Mouse (Mus musculus): ENCODE measurements around the gene Nmral1. TPM values are rescaled to one million over a fixed set of nuclear protein-coding genes. Genes with fewer than 3 reads are reported as not detected.
"Not testable (repeated sequence)": the region's sequence is repeated elsewhere in the genome, so short reads cannot be mapped to it uniquely, and the experiment has no call there.

The Nmral1 gene
- polyA plus RNA-seq, 1 experiment from 2014 or later: 103 TPM

DNA sequence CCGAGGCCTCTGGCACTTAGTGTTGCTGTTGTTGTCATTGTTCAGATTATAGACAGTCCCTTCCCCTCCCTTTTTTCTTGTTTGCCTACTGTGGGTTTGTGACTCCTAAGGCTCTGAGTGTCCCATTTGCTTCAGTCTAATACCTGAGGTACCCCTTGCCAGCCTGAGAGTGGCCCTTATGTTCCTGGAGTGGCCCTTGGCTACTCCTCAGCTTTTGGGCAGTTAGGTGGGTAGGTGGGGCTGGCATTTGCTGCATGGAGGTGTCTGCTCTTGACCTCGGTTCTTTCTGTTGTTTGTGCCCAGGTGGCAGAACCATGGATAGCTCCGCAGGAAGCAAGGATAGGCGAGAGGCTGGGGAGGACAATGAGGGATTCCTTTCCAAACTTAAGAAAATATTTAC lies 13.6 kb downstream of the Nmral1 start:
- H3K36me3 ChIP-seq: peaks cover 79% of the 10 kb centered on the region
- H3K4me2 ChIP-seq (replicated peaks): no peak overlapping the region
- no peak overlapping the region for H3K9ac ChIP-seq (replicated peaks)
- H3K9me3 ChIP-seq: no peaks in the 10 kb centered on the region
- H3K27ac ChIP-seq (replicated peaks): no peak overlapping the region
- H3K4me3 ChIP-seq: no peak overlapping the region
- no peaks in the 10 kb centered on the region for H3K27me3 ChIP-seq
- no peaks in the 10 kb centered on the region for H3K4me1 ChIP-seq
- 75% methylated on average over 4 of the region's 4 CpGs for WGBS
- ATAC-seq (replicated peaks): no peak

DNA sequence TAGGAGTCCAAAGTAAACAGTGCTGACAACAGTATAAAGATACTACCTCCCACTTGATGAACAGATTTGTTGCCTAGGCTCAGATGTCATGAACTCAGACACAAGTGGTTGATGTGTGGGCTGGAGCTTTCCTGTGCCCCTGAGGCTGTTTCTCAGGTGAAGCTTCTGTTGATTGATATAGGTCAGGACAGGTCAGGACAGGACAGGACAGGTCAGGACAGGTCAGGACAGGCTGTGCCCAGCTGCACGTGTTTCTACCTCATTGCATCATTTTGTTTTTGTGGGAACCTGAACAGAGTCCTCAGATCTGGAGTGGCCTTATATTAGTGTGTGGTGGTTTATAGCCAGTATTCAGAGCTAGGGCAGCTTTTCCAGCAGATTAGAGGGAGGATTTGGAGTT lies 16.5 kb downstream of the Nmral1 start:
- Histone ChIP-seq H3K36me3 (peaks cover 87% of the 10 kb centered on the region), H3K27ac (replicated peaks) (no peak overlapping the region), H3K27me3 (no peaks in the 10 kb centered on the region), H3K9ac (replicated peaks) (no peak overlapping the region), H3K9me3 (no peaks in the 10 kb centered on the region), H3K4me3 (no peak overlapping the region), H3K4me2 (replicated peaks) (no peak overlapping the region), H3K4me1 (no peaks in the 10 kb centered on the region)
- no peak for ATAC-seq (replicated peaks)
- 85% methylated on average over 1 of the region's 1 CpGs for WGBS

DNA sequence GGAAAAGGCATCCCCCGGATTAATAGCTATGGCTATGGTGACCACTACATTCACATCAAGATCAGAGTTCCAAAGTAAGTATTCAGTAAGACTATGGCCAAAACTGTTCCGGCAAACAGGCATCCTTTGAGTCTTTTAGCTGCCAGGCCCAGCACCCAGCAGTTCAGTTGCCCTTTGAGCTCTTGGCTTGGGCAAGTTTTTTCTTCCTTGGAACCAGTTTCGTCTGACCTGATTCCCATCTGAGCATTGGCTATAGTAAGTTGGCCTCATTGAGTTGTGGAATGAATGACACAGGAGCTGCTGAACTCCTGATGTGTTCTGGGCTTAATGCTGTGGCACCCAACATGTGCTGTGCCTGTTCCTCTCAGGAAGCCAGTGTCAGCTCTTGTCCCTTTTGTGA lies 17.9 kb downstream of the Nmral1 start:
- Histone ChIP-seq H3K4me3 (no peak overlapping the region), H3K27ac (replicated peaks) (no peak overlapping the region), H3K4me2 (replicated peaks) (no peak overlapping the region), H3K27me3 (no peaks in the 10 kb centered on the region), H3K9ac (replicated peaks) (no peak overlapping the region), H3K4me1 (no peaks in the 10 kb centered on the region), H3K36me3 (peaks cover 88% of the 10 kb centered on the region), H3K9me3 (no peaks in the 10 kb centered on the region)
- WGBS: 93% methylated on average over 3 of the region's 3 CpGs
- no peak for ATAC-seq (replicated peaks)

DNA sequence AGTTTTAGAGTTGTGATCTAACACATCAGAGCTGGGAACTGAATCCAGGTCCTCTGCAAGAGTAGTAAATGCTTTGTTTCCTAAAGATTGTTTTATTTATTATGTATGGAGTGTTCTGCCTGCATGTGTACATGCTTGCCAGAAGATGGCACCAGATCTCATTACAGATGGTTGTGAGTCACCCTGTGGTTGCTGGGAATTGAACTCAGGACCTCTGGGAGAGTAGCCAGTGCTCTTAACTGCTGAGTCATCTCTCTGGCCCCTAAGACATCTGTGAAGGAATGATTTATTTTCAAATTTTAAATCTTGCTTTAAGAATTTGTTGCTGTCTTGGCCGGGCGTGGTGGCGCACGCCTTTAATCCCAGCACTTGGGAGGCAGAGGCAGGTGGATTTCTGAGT lies 29.8 kb downstream of the Nmral1 start:
- not testable (repeated sequence) for H3K27ac ChIP-seq (replicated peaks); ATAC-seq (replicated peaks); H3K27me3 ChIP-seq; H3K9me3 ChIP-seq; H3K4me3 ChIP-seq; H3K4me2 ChIP-seq (replicated peaks); H3K9ac ChIP-seq (replicated peaks)
- WGBS: 98% methylated on average over 4 of the region's 4 CpGs
- Histone ChIP-seq H3K36me3 (peaks cover 64% of the 10 kb centered on the region), H3K4me1 (peaks cover 13% of the 10 kb centered on the region)

DNA sequence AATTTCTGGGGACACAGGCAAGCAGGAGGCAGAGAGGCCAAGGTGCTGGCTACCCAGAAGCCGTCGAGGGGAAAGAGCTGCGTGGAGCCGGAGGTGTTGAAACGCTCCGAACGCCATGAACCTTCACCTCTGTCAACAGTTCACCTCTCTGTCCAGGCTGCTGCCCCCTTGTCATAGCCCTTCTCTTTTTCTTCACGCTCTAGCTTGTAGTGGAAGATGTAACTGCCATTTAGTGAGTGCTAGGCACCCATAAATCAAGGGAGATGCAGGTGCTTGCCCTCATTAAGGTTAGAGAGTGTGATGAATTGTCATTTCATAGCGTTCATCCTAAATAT lies 34.7 kb downstream of the Nmral1 start:
- no peaks in the 10 kb centered on the region for H3K9me3 ChIP-seq
- WGBS: 1% methylated on average over 9 of the region's 9 CpGs
- H3K4me1 ChIP-seq: peaks cover 22% of the 10 kb centered on the region
- H3K36me3 ChIP-seq: peaks cover 21% of the 10 kb centered on the region
- peak overlapping the region; percentile 85; the same call in 1 of the 2 replicates for H3K27ac ChIP-seq (replicated peaks)
- peak overlapping the region; percentile 73 for H3K4me3 ChIP-seq
- no peak; the same call in 1 of the 2 replicates for ATAC-seq (replicated peaks)
- no peaks in the 10 kb centered on the region for H3K27me3 ChIP-seq
- H3K4me2 ChIP-seq (replicated peaks): peak overlapping the region; percentile 96
- peak overlapping the region; percentile 83 for H3K9ac ChIP-seq (replicated peaks)

DNA sequence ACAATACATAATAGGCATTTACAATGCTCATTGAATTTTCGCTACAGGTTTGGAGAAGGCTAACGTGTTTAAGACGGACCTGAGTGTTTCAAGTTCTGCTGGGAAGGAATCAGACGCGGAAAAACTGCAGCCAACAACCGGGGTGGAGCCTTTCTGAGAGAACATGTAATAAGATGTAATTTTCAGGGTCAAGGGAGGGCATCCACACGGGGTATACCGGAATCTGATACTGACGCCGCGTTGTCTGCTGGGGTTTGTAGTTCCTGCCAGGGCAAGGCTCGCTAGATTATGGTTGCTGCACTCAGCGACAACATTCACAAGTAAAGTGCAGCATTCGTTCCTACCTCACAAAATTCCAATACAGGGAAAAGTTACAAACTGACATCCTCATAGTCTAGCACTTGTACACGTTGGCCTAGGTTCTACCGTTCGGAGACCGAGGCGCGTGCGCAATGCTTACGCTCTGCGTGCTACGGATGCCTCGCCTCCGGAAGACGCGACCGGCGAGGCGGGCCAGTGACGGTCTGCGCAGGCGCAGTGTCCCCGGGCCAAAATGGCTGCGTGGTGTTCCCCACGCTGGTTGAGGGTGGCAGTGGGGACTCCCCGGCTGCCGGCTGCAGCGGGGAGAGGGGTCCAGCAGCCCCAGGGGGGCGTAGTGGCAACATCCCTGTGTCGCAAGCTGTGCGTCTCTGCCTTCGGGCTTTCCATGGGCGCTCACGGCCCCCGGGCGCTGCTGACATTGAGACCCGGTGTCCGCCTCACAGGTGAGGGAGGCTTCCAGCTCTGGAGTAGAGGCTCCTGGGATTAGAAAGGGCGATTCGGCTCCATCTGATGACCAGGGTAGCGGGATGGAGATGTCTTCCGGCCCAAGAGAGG lies 35.3 kb downstream of the Nmral1 start:
- peak overlapping the region; percentile 73 for H3K4me3 ChIP-seq
- no peaks in the 10 kb centered on the region for H3K27me3 ChIP-seq
- H3K36me3 ChIP-seq: peaks cover 15% of the 10 kb centered on the region
- H3K4me2 ChIP-seq (replicated peaks): peak overlapping the region; percentile 96
- ATAC-seq (replicated peaks): peak; percentile 92
- H3K27ac ChIP-seq (replicated peaks): peak overlapping the region; percentile 85
- under 1% methylated on average over 54 of the region's 54 CpGs for WGBS
- peak overlapping the region; percentile 83 for H3K9ac ChIP-seq (replicated peaks)
- peaks cover 26% of the 10 kb centered on the region for H3K4me1 ChIP-seq
- no peaks in the 10 kb centered on the region for H3K9me3 ChIP-seq

DNA sequence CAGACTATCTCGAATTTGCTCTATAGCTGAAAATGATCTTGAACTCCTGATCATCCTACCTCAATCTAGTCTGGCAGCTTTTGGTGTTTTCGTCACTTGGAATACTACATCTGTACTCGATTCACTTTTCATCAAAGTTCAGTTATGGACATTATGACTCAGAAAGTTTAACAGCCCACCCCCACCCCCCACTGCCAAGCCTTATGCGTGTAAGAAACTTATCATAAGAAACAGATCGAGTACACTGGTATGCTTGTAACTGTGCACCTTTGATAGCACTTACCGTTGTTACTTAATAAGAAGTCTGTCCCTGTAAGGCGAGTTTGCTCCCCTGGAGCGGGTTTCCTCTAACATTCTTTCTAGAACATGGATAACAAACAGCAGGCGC lies 36.0 kb downstream of the Nmral1 start:
- Histone ChIP-seq H3K9me3 (no peaks in the 10 kb centered on the region), H3K36me3 (peaks cover 12% of the 10 kb centered on the region), H3K4me3 (peak overlapping the region; percentile 73), H3K9ac (replicated peaks) (peak overlapping the region; percentile 83), H3K27me3 (no peaks in the 10 kb centered on the region), H3K4me1 (peaks cover 31% of the 10 kb centered on the region), H3K27ac (replicated peaks) (peak overlapping the region; percentile 85), H3K4me2 (replicated peaks) (peak overlapping the region; percentile 96)
- ATAC-seq (replicated peaks): no peak
- 31% methylated on average over 9 of the region's 9 CpGs for WGBS

DNA sequence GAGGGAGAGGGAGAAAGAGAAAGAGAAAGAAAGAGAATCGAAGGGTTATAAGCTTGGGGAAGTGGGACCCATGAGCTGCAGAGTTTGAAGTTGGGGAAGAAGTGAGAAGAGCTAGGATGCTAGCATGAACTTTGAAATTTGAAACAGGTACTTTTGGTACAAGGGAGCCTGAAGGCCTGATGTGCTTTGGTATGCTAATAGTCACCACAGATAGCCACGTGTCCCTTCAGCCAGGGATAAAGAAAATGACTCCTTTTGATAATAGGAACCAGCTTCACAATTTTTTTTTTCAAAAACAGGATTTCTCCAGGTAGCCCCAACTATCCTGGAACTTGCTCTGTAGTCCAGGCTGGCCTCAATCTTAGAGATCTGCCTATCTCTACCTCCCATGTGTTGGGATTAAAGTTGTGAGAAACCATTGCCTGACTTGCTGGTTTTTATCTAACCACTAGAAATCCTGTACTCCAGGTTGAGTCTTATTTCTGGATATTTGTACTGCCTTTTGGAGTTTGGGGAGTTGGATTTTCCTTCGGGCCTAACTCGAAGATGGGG lies 36.5 kb downstream of the Nmral1 start:
- Histone ChIP-seq H3K36me3 (peaks cover 7% of the 10 kb centered on the region; the same call in 1 of the 2 replicates), H3K9ac (replicated peaks) (0 out of 2 replicates have a peak overlapping the region, but pooled peaks have one; percentile 83), H3K9me3 (no peaks in the 10 kb centered on the region), H3K4me1 (peaks cover 31% of the 10 kb centered on the region), H3K4me3 (no peak overlapping the region), H3K27me3 (no peaks in the 10 kb centered on the region), H3K4me2 (replicated peaks) (peak overlapping the region; percentile 96; the same call in 1 of the 2 replicates), H3K27ac (replicated peaks) (no peak overlapping the region)
- ATAC-seq (replicated peaks): no peak
- WGBS: 68% methylated on average over 4 of the region's 4 CpGs

DNA sequence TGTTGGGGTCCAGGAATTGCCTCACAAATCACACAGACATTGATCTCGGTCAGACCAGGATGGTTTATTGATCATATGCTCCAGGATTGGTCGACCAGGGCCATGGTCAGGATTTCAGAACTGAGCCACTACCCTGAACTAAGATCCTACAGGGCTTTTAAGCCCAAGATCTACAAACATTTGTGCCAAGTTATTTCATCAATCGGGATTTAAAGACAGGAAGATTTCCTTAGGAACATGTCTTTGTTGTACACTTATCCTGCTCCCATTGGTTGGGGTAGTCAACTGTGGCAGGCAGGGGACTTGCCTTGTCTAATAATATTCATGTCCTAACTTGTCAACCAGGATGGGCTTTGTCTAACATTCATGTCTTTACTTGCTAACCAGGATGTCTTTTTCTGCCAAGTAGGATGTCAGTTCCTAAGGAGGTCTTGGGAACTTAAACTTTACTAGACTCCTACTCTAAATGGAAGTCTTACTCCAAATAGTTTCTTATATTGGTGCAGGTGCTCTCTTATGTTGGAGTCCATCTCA lies 38.2 kb downstream of the Nmral1 start:
- H3K9me3 ChIP-seq; H3K36me3 ChIP-seq; H3K4me2 ChIP-seq (replicated peaks); H3K9ac ChIP-seq (replicated peaks); H3K27ac ChIP-seq (replicated peaks); H3K27me3 ChIP-seq; H3K4me3 ChIP-seq; ATAC-seq (replicated peaks): not testable (repeated sequence)
- 80% methylated on average over 3 of the region's 3 CpGs for WGBS
- H3K4me1 ChIP-seq: peaks cover 31% of the 10 kb centered on the region

DNA sequence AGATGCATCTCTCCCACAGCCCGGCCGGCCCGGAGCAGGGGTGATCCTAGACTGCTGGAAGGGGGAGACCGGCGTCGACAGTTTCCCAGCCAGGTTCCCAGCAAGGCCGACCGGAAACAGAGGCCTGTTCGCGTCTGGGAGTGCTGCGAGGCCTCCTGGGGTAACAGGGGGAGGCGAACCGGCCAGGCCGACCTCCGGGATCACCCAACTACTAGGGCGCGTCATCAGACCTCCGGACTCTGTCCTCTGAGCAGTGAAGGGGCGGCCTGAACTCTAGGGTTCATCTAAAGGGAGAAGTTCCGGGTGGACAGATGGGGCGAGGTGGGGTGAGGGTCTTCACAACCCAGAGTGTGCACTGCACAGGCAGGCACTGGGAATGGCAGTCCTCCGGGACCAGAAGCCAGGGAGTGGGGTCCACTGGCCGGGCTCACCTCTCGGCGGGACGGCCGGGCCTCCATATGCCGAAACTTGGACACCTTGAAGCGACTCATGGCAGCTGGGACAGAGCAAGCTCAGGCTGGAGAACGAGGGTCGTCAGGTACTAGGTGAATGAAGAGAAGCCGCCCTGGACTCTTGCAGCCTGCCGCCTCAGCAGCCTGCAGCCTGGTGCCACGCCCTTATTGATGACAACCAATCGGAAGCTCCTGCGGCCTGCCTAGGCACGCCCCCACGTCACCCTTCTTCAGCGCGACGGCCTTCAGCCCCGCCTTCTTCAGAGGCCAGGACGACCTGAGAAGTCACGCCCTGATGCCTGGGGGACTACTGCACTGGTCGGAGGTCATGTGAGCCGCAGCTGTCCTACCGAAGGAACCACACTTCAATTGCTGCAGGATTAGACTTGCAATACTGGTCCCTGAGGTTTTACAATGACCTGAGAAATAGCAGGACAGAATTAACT lies 39.8 kb downstream of the Nmral1 start, which contains the start of gene Coro7:
Gene Coro7, minus strand, starts transcription at position 657 of the 898 bp plus-strand sequence.
- under 1% methylated on average over 47 of the region's 47 CpGs for WGBS
- Histone ChIP-seq H3K9me3 (no peaks in the 10 kb centered on the region), H3K4me1 (peaks cover 18% of the 10 kb centered on the region), H3K27ac (replicated peaks) (peak within 1 kb of the TSS; percentile 16; the same call in 1 of the 2 replicates), H3K27me3 (no peaks in the 10 kb centered on the region), H3K9ac (replicated peaks) (peak within 1 kb of the TSS; percentile 57), H3K4me2 (replicated peaks) (peak within 1 kb of the TSS; percentile 74), H3K36me3 (peaks cover 16% of the 10 kb centered on the region; the same call in 1 of the 2 replicates), H3K4me3 (peak within 1 kb of the TSS; percentile 56)
- peak; percentile 90 for ATAC-seq (replicated peaks)

DNA sequence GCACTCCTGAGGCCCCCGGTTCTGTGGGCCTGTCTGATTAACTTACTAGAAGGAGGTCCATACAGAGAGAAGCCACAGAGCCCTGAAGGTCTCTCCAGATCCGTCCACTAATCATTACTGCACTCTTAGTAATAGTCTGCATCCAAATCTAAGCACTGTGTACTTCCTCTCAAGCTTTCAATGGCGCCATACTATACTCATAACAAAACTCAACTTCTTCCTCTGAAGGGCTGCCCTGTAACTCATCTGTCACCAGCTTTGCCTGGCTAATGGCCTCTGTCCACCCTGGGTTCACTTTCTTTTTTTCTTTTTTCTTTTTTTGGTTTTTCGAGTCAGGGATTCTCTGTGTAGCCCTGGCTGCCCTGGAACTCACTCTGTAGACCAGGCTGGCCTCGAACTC lies 41.1 kb downstream of the Nmral1 start:
- Histone ChIP-seq H3K9ac (replicated peaks) (no peak overlapping the region), H3K4me3 (0 out of 2 replicates have a peak overlapping the region, but pooled peaks have one; percentile 56), H3K4me1 (peaks cover 13% of the 10 kb centered on the region), H3K27me3 (no peaks in the 10 kb centered on the region), H3K27ac (replicated peaks) (no peak overlapping the region), H3K9me3 (no peaks in the 10 kb centered on the region), H3K36me3 (peaks cover 20% of the 10 kb centered on the region; the same call in 1 of the 2 replicates), H3K4me2 (replicated peaks) (no peak overlapping the region)
- ATAC-seq (replicated peaks): no peak
- 85% methylated on average over 5 of the region's 5 CpGs for WGBS

Data from forebrain, embryonic 15.5 days (tissue).